Mouse (Mus musculus): ENCODE measurements at regions not wholly inside any gene's neighbourhood (a gene's known extent, or its start where the extent isn't known, plus 50 kb on each side); places are given as distances from the start of the nearest gene placed in this dataset.
A peak's percentile ranks its signal among the peaks of the same experiment; 100 is the strongest.
"Not testable (repeated sequence)": the region's sequence is repeated elsewhere in the genome, so short reads cannot be mapped to it uniquely, and the experiment has no call there.

DNA sequence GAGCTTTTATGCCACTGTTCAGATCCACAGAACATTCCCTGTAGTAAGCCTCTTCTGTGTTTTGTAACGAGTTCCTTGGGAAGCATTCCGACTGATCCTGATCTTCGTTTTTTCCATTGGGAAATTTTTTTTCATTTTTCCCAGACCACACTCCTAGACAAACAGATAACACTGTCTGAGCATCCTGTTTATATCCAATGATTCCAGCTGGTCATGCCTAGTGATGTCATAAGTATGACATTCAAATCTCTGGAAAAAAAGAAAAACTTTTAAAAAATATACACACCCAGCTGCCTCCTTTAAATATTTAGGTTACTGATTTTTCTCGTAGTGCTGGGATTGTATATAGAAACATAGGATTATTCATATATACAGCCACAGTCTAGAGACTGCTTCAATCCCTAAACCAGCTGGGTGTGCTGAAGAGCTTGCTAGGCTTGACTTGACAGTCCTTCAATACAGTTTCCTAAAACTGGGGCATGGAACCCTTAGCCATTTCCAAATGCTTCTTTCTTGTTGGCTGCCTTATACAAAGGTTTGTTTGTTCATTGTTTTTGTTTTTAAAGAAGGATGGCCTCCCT, 116.0 kb upstream of the Ghr start:
- H3K4me1 ChIP-seq (ENCODE audit: control insufficient read depth, insufficient read depth, low read length): no peaks in the 10 kb centered on the region
- TF ChIP-seq CTCF (conservative IDR thresholded peaks at IDR 0.05; ENCODE audit: insufficient read depth, insufficient read length, low read depth, low read length) (no peak), POLR2A (IDR thresholded peaks at IDR 0.05; ENCODE audit: low read depth, low read length) (no peak)
- 69% methylated on average over 4 of the region's 4 CpGs for WGBS
- H3K36me3 ChIP-seq (ENCODE audit: control insufficient read depth, insufficient read depth, low read length): no peaks in the 10 kb centered on the region
- DNase-seq: no peak
- H3K27me3 ChIP-seq (replicated peaks; ENCODE audit: control insufficient read depth, insufficient read depth, low read length): no peaks in the 10 kb centered on the region
- no peak overlapping the region for H3K4me3 ChIP-seq (ENCODE audit: insufficient read depth, low read depth, low read length)
- H3K27ac ChIP-seq (ENCODE audit: insufficient read depth, low read depth, low read length): no peak overlapping the region

GRCm38 (mm10) chr15:3685254-3685653, 102.0 kb upstream of the Ghr start:
- WGBS: 74% methylated on average over 1 of the region's 1 CpGs
- no peak for TF ChIP-seq POLR2A (IDR thresholded peaks at IDR 0.05; ENCODE audit: low read depth, low read length)
- no peak for TF ChIP-seq CTCF (conservative IDR thresholded peaks at IDR 0.05; ENCODE audit: insufficient read depth, insufficient read length, low read depth, low read length)
- H3K4me3 ChIP-seq (ENCODE audit: insufficient read depth, low read depth, low read length): no peak overlapping the region
- no peak for DNase-seq
- H3K27ac ChIP-seq (ENCODE audit: insufficient read depth, low read depth, low read length): no peak overlapping the region
- no peaks in the 10 kb centered on the region for H3K36me3 ChIP-seq (ENCODE audit: control insufficient read depth, insufficient read depth, low read length)
- no peaks in the 10 kb centered on the region for H3K27me3 ChIP-seq (replicated peaks; ENCODE audit: control insufficient read depth, insufficient read depth, low read length)
- no peaks in the 10 kb centered on the region for H3K4me1 ChIP-seq (ENCODE audit: control insufficient read depth, insufficient read depth, low read length)

DNA sequence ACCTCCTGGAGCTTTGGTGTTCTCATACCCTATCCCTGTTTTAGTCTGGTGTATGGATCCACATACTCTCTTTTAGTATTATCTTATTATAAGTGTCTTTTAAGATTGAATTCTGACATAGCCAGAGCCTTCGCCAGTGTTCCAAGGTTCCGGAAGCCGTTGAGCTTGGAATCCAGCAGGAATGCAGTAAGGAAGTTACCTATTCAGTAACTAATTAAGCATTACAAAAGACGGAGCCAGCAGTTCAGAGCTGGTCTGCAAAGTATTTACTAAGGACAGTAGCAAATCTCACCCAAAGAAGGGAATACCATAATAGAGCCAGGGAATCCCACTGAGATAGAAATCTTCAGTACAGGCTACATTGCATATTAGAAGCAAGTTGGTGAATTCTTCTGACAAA, 93.7 kb upstream of the Ghr start:
- H3K27ac ChIP-seq (ENCODE audit: insufficient read depth, low read depth, low read length); H3K27me3 ChIP-seq (replicated peaks; ENCODE audit: control insufficient read depth, insufficient read depth, low read length); H3K36me3 ChIP-seq (ENCODE audit: control insufficient read depth, insufficient read depth, low read length); H3K4me1 ChIP-seq (ENCODE audit: control insufficient read depth, insufficient read depth, low read length); H3K4me3 ChIP-seq (ENCODE audit: insufficient read depth, low read depth, low read length): not testable (repeated sequence)
- DNase-seq: peak; percentile 75
- WGBS: 29% methylated on average over 4 of the region's 4 CpGs

DNA sequence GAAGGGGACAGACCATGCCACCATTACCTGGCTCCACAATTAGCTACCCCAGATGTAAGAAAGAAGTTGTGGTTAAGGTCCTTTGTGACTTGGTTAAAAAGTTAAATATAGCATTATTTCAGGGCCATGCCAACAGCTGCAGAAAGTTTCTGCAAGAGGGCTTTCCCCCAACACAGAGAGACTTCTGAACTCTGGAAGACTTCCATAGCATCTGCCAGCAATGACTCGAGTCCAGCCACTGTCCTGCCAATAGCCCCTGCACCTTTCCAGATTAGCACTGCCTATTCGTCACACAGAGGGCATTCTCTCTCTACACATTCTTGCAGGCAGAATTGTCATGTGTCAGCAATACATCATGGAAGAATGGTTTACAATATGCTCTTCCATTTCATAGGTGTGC, 89.3 kb upstream of the Ghr start:
- WGBS: 77% methylated on average over 2 of the region's 2 CpGs

DNA sequence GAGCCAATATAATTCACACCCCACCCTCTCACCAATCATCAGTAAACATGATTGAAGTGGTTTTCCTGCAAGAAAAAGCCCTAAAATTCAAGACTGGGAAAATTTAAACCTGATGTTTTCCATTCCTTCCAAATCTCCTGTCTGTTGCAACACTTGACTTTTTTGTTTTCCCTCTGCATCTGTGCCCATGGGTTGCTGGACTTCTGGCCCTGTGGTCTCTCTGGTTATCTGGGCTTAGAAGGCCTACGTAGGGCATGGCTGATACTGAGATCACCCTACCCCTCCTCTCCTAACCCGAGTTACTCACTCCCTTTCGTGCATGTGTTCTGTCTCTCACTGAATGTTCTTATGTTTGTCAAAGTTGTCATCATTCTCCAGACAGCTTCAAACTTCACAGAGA, 87.9 kb upstream of the Ghr start:
- TF ChIP-seq POLR2A (IDR thresholded peaks at IDR 0.05; ENCODE audit: low read depth, low read length) (no peak), CTCF (conservative IDR thresholded peaks at IDR 0.05; ENCODE audit: insufficient read depth, insufficient read length, low read depth, low read length) (no peak)
- no peaks in the 10 kb centered on the region for H3K36me3 ChIP-seq (ENCODE audit: control insufficient read depth, insufficient read depth, low read length)
- H3K27me3 ChIP-seq (replicated peaks; ENCODE audit: control insufficient read depth, insufficient read depth, low read length): no peaks in the 10 kb centered on the region
- H3K4me1 ChIP-seq (ENCODE audit: control insufficient read depth, insufficient read depth, low read length): no peaks in the 10 kb centered on the region
- no peak overlapping the region for H3K4me3 ChIP-seq (ENCODE audit: insufficient read depth, low read depth, low read length)
- no peak for DNase-seq
- WGBS: 82% methylated on average over 3 of the region's 3 CpGs
- H3K27ac ChIP-seq (ENCODE audit: insufficient read depth, low read depth, low read length): no peak overlapping the region

More for the DNA sequence above, 89.3 kb upstream of the Ghr start:
- Histone ChIP-seq H3K4me1 (ENCODE audit: control insufficient read depth, insufficient read depth, low read length) (no peaks in the 10 kb centered on the region; the same call in 1 of the 2 replicates), H3K27ac (ENCODE audit: insufficient read depth, low read depth, low read length) (no peak overlapping the region), H3K4me3 (ENCODE audit: insufficient read depth, low read depth, low read length) (no peak overlapping the region), H3K27me3 (replicated peaks; ENCODE audit: control insufficient read depth, insufficient read depth, low read length) (no peaks in the 10 kb centered on the region), H3K36me3 (ENCODE audit: control insufficient read depth, insufficient read depth, low read length) (no peaks in the 10 kb centered on the region)
- TF ChIP-seq CTCF (conservative IDR thresholded peaks at IDR 0.05; ENCODE audit: insufficient read depth, insufficient read length, low read depth, low read length) (no peak), POLR2A (IDR thresholded peaks at IDR 0.05; ENCODE audit: low read depth, low read length) (no peak)
- no peak for DNase-seq

- no peak overlapping the region for H3K27ac ChIP-seq (ENCODE audit: insufficient read depth, low read depth, low read length)
- H3K4me1 ChIP-seq (ENCODE audit: control insufficient read depth, insufficient read depth, low read length): no peaks in the 10 kb centered on the region
- TF ChIP-seq CTCF (conservative IDR thresholded peaks at IDR 0.05; ENCODE audit: insufficient read depth, insufficient read length, low read depth, low read length) (no peak), POLR2A (IDR thresholded peaks at IDR 0.05; ENCODE audit: low read depth, low read length) (no peak)
- no peak for DNase-seq
- no peaks in the 10 kb centered on the region for H3K36me3 ChIP-seq (ENCODE audit: control insufficient read depth, insufficient read depth, low read length)
- H3K27me3 ChIP-seq (replicated peaks; ENCODE audit: control insufficient read depth, insufficient read depth, low read length): no peaks in the 10 kb centered on the region
- 63% methylated on average over 1 of the region's 1 CpGs for WGBS
- H3K4me3 ChIP-seq (ENCODE audit: insufficient read depth, low read depth, low read length): no peak overlapping the region
These were observed 86.1 kb upstream of the Ghr start for GRCm38 (mm10) chr15:3669411-3669810.

DNA sequence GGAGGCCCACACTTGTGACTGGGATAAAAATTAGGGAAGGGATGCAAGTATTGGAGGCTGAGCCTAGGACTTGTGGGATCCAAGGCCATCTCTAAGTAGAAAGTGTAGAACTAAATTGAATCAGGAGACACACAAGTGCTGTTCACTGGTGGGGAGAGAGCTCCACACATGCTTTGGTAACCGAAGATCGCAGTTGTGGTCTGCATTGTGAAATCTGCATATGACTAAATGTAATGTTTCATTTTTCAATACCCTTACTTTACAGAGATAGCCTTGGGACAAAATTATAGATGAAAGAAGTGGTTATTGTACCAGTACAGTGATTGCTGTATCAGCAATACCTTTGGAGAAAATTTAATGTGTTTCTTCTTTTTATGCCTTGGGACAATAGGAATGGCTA, 85.6 kb upstream of the Ghr start:
- no peaks in the 10 kb centered on the region for H3K36me3 ChIP-seq (ENCODE audit: control insufficient read depth, insufficient read depth, low read length)
- H3K4me1 ChIP-seq (ENCODE audit: control insufficient read depth, insufficient read depth, low read length): no peaks in the 10 kb centered on the region
- no peak overlapping the region for H3K27ac ChIP-seq (ENCODE audit: insufficient read depth, low read depth, low read length)
- DNase-seq: no peak
- no peak for TF ChIP-seq CTCF (conservative IDR thresholded peaks at IDR 0.05; ENCODE audit: insufficient read depth, insufficient read length, low read depth, low read length)
- TF ChIP-seq POLR2A (IDR thresholded peaks at IDR 0.05; ENCODE audit: low read depth, low read length): no peak
- WGBS: 97% methylated on average over 2 of the region's 2 CpGs
- no peaks in the 10 kb centered on the region for H3K27me3 ChIP-seq (replicated peaks; ENCODE audit: control insufficient read depth, insufficient read depth, low read length)
- no peak overlapping the region for H3K4me3 ChIP-seq (ENCODE audit: insufficient read depth, low read depth, low read length)

DNA sequence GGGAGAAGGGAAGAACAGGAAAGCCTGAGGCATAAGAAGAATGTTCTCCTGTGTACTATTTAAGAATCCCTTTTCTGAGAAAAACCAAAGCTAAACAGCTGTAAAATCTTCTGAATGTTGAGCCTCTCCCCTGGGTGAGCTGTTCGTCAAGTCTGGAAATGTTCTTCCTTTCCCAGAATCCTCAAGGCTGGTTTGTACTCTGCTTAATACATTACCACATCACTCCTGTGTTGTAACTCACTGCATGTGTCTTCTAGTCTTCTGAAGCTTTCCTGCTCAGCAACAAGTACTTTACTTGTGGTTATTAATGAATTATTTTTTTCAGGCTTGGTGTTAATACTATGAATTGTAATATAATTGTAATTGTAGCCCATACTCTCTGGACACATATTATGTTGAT, 65.4 kb upstream of the Ghr start:
- no peak overlapping the region for H3K4me3 ChIP-seq (ENCODE audit: insufficient read depth, low read depth, low read length)
- WGBS: 60% methylated on average over 1 of the region's 1 CpGs
- H3K27me3 ChIP-seq (replicated peaks; ENCODE audit: control insufficient read depth, insufficient read depth, low read length): no peaks in the 10 kb centered on the region

More for the DNA sequence above, 65.4 kb upstream of the Ghr start:
- DNase-seq: peak; percentile 17
- Histone ChIP-seq H3K4me1 (ENCODE audit: control insufficient read depth, insufficient read depth, low read length) (no peaks in the 10 kb centered on the region), H3K36me3 (ENCODE audit: control insufficient read depth, insufficient read depth, low read length) (no peaks in the 10 kb centered on the region), H3K27ac (ENCODE audit: insufficient read depth, low read depth, low read length) (no peak overlapping the region)
- TF ChIP-seq CTCF (conservative IDR thresholded peaks at IDR 0.05; ENCODE audit: insufficient read depth, insufficient read length, low read depth, low read length): no peak
- TF ChIP-seq POLR2A (IDR thresholded peaks at IDR 0.05; ENCODE audit: low read depth, low read length): no peak

All from kidney, adult 2 months (tissue).